Comparison of ENCODE assay signal across 1 mouse cellular context in the genomic region with DNA sequence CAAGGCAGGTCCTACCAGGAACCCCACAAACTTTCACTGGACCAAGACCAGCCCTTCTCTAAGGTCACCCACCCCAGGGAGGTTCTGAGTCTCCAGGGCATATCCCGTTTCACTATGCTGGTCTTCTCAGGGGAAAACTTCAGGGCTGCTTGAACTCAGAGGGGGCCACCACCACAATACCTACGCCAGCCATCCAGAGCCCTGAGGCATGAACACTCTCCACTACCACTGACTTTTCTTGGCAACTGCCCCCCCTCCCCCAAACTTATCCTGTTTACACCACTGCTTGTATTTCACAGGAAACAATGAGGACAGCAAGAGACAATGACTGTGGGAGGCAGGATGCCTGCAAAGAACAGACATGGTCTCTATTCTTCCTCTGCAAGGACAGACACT.
TF ChIP-seq lines count a peak whose summit lies in the region.

No protein-coding gene starts in this region.

TF ChIP-seq in MEL, 35 proteins besides CTCF, POLR2A, EP300 and RAD21 (continued from another document):
- no peak for TF ChIP-seq RCOR1 (IDR thresholded peaks at IDR 0.05; ENCODE audit: low read depth, low read length)
